Mouse (Mus musculus) heart, postnatal 4 days (tissue): ENCODE measurements at regions not wholly inside any gene's neighbourhood (a gene's known extent, or its start where the extent isn't known, plus 50 kb on each side); places are given as distances from the start of the nearest gene placed in this dataset.

Experiments used
- DNase-seq: peaks from one replicate; pipeline ENCODE4 v3.0.0; 2021

DNA sequence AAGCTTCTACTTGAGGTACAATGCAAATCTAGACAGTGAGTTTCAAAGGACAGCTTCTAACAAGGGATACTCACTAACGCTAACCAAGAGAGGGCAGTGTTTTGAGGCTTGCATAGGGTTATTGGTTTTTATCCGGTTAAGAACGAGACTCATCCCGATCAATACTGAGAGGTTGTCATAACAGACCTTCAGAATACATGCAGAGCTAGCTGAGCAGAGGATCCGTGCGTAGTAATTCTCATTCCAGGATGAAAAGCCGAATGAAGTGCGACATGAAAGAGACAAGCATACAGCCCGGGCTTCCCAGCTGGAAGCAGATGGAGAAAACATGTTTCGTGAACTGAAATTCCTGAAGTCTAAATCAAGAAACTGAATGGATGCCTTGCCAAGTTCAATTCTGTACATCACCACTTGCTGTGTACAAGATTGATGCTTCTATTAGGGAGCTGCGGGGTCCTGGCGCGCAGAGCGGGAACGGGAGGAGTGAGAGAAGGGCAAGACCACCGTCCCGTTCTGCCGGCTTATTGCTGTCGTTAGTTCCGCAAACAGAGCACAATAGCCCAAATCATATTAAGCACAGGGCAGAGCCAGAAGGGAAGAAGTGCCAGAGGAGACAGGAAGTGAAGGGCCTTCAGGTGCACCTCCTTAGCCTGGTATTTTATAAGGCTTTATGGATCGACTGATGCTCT is 65.4 kb upstream of the Tes start:
- DNase-seq = no peak

DNA sequence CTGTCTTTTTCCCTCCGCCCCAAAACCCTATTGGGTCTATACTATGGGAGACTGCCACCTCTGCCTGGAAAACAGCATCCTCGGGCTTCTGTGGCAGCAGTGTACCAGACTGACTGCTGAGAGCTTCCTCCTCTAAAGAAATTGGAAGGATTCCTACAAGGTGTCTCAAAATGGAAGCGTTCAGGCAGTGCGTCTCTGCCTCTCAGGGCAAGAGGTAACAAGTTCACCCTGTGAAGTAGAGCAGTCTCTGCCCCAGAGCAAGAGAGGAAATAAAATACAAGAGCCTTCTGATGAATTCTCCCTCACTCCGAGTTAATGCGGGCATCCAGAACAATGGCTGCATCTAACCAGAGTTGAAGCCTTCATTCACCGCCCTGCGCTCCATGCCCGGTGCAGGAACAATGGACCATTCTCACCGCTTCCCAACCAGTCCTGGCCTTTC is 69.4 kb upstream of the Tes start:
- DNase-seq = no peak

DNA sequence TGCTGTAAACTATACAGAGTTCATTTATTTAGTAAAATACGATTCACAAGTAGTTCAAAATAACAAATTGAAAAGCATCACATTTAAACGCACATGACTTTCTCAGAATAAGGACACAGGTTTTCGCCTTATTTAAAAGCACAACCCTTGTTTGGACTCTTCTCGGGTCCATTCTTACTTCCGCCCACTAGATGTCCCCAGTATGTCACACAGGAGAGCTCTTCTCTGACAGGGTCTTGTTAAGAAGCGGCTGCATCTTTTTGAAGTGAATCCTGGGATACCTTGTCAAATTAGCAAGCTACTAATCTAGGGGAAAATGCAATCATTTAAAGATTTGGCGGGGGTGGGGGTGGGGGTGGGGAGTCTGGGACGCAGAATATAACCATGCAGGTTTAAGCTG is 70.2 kb upstream of the Tes start:
- DNase-seq = peak; percentile 19

- no peak for DNase-seq
Measured at GRCm38 (mm10) chr6:16991996-16992591, 72.9 kb upstream of the Tes start.

- peak; percentile 47 for DNase-seq
Measured at GRCm38 (mm10) chr6:16978206-16978505, 79.9 kb upstream of the Tfec start.

- DNase-seq = no peak
Measured at GRCm38 (mm10) chr6:16977392-16978205, 79.4 kb upstream of the Tfec start.

DNA sequence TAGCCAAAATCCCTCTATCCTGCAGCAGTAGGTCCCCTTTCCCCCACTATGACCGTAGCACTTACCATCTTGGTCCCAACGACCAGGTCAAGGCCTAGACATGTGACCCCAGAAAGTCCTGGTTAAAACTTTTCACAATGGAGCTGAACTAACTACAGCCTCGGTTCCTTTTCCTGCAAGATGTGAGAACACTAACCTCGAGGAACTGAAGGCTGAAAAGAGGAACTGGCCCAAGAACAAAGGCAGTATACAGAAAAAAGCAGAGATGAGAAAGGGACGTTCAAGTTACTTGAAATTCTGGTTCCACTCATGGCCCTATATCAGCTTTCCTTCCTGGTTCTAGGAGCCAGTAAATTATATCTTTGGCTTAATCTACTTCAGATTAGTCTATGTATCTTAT is 67.4 kb upstream of the Tfec start:
- DNase-seq = no peak

DNA sequence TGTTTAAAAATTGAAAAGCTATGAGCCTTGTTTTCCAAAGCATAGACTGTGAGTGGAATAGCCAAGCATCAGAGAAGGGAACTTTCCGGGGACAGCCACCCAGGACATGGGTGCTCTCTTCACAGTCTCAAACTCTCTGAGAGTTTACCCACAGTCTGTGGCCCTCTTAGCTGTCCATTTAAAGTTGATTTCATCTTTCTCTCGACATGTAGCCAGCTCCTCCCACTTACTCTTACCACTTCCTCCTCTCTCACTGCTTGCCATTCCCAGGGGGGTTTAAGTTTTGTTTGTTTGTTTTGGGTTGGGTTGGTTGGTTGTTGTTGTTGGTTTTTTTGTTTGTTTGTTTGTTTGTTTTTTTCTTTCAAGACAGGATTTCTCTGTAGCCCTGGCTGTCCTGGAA is 66.1 kb upstream of the Tfec start:
- DNase-seq = no peak

GRCm38 (mm10) chr6:16963958-16964357 is 65.7 kb upstream of the Tfec start:
- no peak for DNase-seq

DNA sequence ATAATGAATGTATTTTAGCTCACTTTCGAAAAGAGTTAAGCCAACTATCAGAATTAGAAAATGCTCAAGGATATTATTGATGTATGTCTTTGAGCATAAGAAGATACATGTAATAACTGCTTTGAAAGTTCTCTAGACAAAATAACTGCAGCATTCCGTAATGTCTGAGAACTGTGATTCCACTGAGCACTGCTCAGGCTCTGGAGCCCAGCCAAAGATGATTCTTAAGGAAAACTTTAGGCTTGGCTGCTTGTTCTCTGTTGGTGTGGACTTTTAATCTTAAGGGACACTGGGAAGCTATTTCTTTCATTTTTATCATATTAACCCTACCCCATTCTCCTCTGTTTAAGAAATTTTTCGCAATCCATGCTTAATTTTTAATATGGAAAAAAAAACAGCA is 59.9 kb upstream of the Tfec start:
- peak; percentile 55 for DNase-seq

GRCm38 (mm10) chr6:16956771-16957435 is 58.7 kb upstream of the Tfec start:
- DNase-seq = no peak
